Mouse (Mus musculus) CH12.LX (cell line): ENCODE measurements at regions not wholly inside any gene's neighbourhood (a gene's known extent, or its start where the extent isn't known, plus 50 kb on each side); places are given as distances from the start of the nearest gene placed in this dataset.

Experiments used
- DNase-seq: peaks from one replicate; pipeline ENCODE4 v3.0.0-alpha.2; 2013; ENCODE audit errors: extremely low read depth
- H3K27ac ChIP-seq: 2 replicates; pipeline ENCODE4 v1.5.1; 2012; ENCODE audit warnings: low read depth, mild to moderate bottlenecking, control low read depth, moderate library complexity; ENCODE audit not compliant: insufficient read depth
- H3K27me3 ChIP-seq: replicated peaks from 2 replicates; pipeline ENCODE3; 2012; ENCODE audit warnings: inconsistent platforms
- H3K36me3 ChIP-seq, 2 experiments: replicated peaks in 1 of 2; 2 replicates each; pipeline versions ENCODE3 to v1.6.1; 2012; ENCODE audit warnings: inconsistent platforms in 1 of 2, low read length in 1 of 2, mild to moderate bottlenecking in 1 of 2, mixed read lengths in 1 of 2, moderate library complexity in 1 of 2; ENCODE audit not compliant: control insufficient read depth in 1 of 2, insufficient read depth in 1 of 2
- H3K4me1 ChIP-seq, 2 experiments: 2 replicates each; pipeline ENCODE4 v1.6.1; 2012; ENCODE audit warnings: inconsistent platforms in 1 of 2, moderate library complexity in 1 of 2; ENCODE audit not compliant: insufficient read depth in 2 of 2, control insufficient read depth in 1 of 2
- H3K4me2 ChIP-seq: 2 replicates; pipeline ENCODE4 v1.6.1; 2012; ENCODE audit warnings: low read depth, mild to moderate bottlenecking, control low read depth; ENCODE audit not compliant: poor library complexity, insufficient read depth, severe bottlenecking
- H3K4me3 ChIP-seq, 3 experiments: fragments of 150-350 bp in 1 of 3; sonication (generic) in 1 of 3; replicated peaks in 1 of 3; 2 replicates each; pipeline versions ENCODE3 to v1.5.1; 2011 to 2012; ENCODE audit warnings: low read depth in 2 of 3, low read length in 2 of 3, mild to moderate bottlenecking in 2 of 3, moderate library complexity in 2 of 3, control low read depth in 1 of 3, improper control_type of control experiment in 1 of 3, inconsistent platforms in 1 of 3, mixed read lengths in 1 of 3; ENCODE audit not compliant: poor library complexity in 1 of 3
- H3K79me2 ChIP-seq: replicated peaks from 2 replicates; pipeline ENCODE4 v1.6.1; 2012; ENCODE audit warnings: mild to moderate bottlenecking, moderate library complexity; ENCODE audit not compliant: control insufficient read depth, poor library complexity, insufficient read depth, severe bottlenecking; ENCODE audit errors: extremely low read depth
- H3K9ac ChIP-seq: 2 replicates; pipeline ENCODE4 v1.6.1; 2012; ENCODE audit warnings: low read depth, mild to moderate bottlenecking, control low read depth, moderate library complexity; ENCODE audit not compliant: insufficient read depth
- H3K9me3 ChIP-seq: replicated peaks from 2 replicates; pipeline ENCODE3; 2012; ENCODE audit warnings: low read length, inconsistent platforms, mixed read lengths
- BHLHE40 ChIP-seq: IDR thresholded peaks from 2 replicates; pipeline ENCODE4 v1.6.1; 2011; ENCODE audit warnings: mild to moderate bottlenecking, low read depth, low read length, improper control_type of control experiment
- CHD1 ChIP-seq: IDR thresholded peaks from 2 replicates; pipeline ENCODE4 v1.6.1; 2012; ENCODE audit warnings: low read depth, low read length, improper control_type of control experiment, inconsistent platforms
- CTCF ChIP-seq, 2 experiments: IDR thresholded peaks in 1 of 2; conservative IDR thresholded peaks in 1 of 2; 2 replicates each; pipeline ENCODE4 v1.5.1; 2011 to 2012; ENCODE audit warnings: low read depth in 2 of 2, low read length in 2 of 2, improper control_type of control experiment in 1 of 2, inconsistent platforms in 1 of 2, mild to moderate bottlenecking in 1 of 2, moderate library complexity in 1 of 2
- EP300 ChIP-seq: IDR thresholded peaks from 2 replicates; pipeline ENCODE4 v1.6.1; 2011; ENCODE audit warnings: low read length, improper control_type of control experiment
- ETS1 ChIP-seq: conservative IDR thresholded peaks from 2 replicates; pipeline ENCODE4 v1.6.1; 2012; ENCODE audit warnings: low read depth, mild to moderate bottlenecking, inconsistent platforms, low read length, improper control_type of control experiment, moderate library complexity
- GABPA ChIP-seq: IDR thresholded peaks from 2 replicates; pipeline ENCODE4 v1.6.1; 2012; ENCODE audit warnings: low read depth, low read length, improper control_type of control experiment, inconsistent platforms; ENCODE audit not compliant: insufficient replicate concordance
- HCFC1 ChIP-seq: IDR thresholded peaks from 2 replicates; pipeline ENCODE4 v1.6.1; 2012; ENCODE audit warnings: low read depth, mild to moderate bottlenecking, inconsistent platforms, low read length, improper control_type of control experiment
- IRF4 ChIP-seq: IDR thresholded peaks from 2 replicates; pipeline ENCODE4 v1.6.1; 2014; ENCODE audit warnings: low read depth, mild to moderate bottlenecking, inconsistent platforms, low read length, improper control_type of control experiment
- JUND ChIP-seq: conservative IDR thresholded peaks from 2 replicates; pipeline ENCODE4 v1.6.1; 2011; ENCODE audit warnings: low read depth, low read length, improper control_type of control experiment
- KAT2A ChIP-seq: IDR thresholded peaks from 2 replicates; pipeline ENCODE4 v1.6.1; 2012; ENCODE audit warnings: low read length, improper control_type of control experiment, inconsistent platforms; ENCODE audit not compliant: insufficient replicate concordance
- MAZ ChIP-seq: IDR thresholded peaks from 2 replicates; pipeline ENCODE4 v1.6.1; 2012; ENCODE audit warnings: low read depth, mild to moderate bottlenecking, inconsistent platforms, low read length, improper control_type of control experiment, moderate library complexity
- MEF2A ChIP-seq: IDR thresholded peaks from 2 replicates; pipeline ENCODE4 v1.6.1; 2014; ENCODE audit warnings: low read depth, mild to moderate bottlenecking, inconsistent platforms, low read length, improper control_type of control experiment, borderline replicate concordance
- MXI1 ChIP-seq: IDR thresholded peaks from 2 replicates; pipeline ENCODE4 v1.6.1; 2011; ENCODE audit warnings: mild to moderate bottlenecking, low read depth, low read length, improper control_type of control experiment
- NELFE ChIP-seq: IDR thresholded peaks from 2 replicates; pipeline ENCODE4 v1.6.1; 2011; ENCODE audit warnings: low read depth, low read length, improper control_type of control experiment
- PAX5 ChIP-seq: IDR thresholded peaks from 2 replicates; pipeline ENCODE4 v1.6.1; 2012; ENCODE audit warnings: low read length, inconsistent platforms, mixed read lengths
- POLR2A ChIP-seq: IDR thresholded peaks from 2 replicates; pipeline ENCODE4 v1.6.1; 2011; ENCODE audit warnings: low read depth, mild to moderate bottlenecking, improper control_type of control experiment, low read length
- POLR2AphosphoS2 ChIP-seq: IDR thresholded peaks from 2 replicates; pipeline ENCODE4 v1.6.1; 2011; ENCODE audit warnings: low read depth, low read length, improper control_type of control experiment
- RAD21 ChIP-seq: IDR thresholded peaks from 2 replicates; pipeline ENCODE4 v1.6.1; 2011; ENCODE audit warnings: low read depth, mild to moderate bottlenecking, low read length, improper control_type of control experiment, moderate library complexity
- TBP ChIP-seq: conservative IDR thresholded peaks from 2 replicates; pipeline ENCODE4 v1.6.1; 2011; ENCODE audit warnings: low read depth, low read length, improper control_type of control experiment
- USF1 ChIP-seq: IDR thresholded peaks from 2 replicates; pipeline ENCODE4 v1.6.1; 2014; ENCODE audit warnings: low read depth, mild to moderate bottlenecking, inconsistent platforms, low read length, improper control_type of control experiment
- ZC3H11A ChIP-seq: IDR thresholded peaks from 2 replicates; pipeline ENCODE4 v1.6.1; 2012; ENCODE audit warnings: low read depth, mild to moderate bottlenecking, inconsistent platforms, low read length, improper control_type of control experiment
- ZNF384 ChIP-seq: IDR thresholded peaks from 2 replicates; pipeline ENCODE4 v1.6.1; 2012; ENCODE audit warnings: low read depth, low read length, improper control_type of control experiment, inconsistent platforms
- dilution Hi-C: fragments of 300-500 bp; cut with MboI; formaldehyde crosslinking; loops from 2 replicates; pipeline ENCODE4 v1.14.3; 2020; ENCODE audit warnings: low sequenced_read_pairs; ENCODE audit not compliant: extremely low pct_unique_long_range_greater_than_20kb, extremely low pct_ligation_motif_present
- in situ Hi-C: fragments of 300-500 bp; cut with MboI; formaldehyde crosslinking; loops from 3 replicates; pipeline ENCODE4 v1.14.3; 2019; ENCODE audit warnings: low sequenced_read_pairs, low pct_ligation_motif_present, low pct_unique_long_range_greater_than_20kb, mixed read lengths

DNA sequence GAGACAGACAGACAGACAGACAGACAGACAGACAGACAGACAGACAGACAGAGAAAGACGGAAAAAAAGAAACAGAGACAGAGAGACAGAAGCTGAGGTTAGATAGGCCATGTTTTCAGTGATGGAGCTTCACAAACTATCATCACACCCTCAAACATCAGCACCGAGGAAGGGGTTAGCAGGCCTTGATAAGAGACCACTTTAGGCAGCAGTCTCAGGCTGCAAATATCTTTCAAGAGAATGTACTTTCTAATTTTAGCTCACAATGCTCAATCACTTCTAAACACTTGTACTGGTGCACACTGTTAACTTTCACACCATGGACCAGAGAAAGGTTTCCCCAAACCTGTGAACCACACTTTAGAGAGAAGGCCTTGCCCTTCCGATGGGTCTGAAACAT lies 908.1 kb upstream of the Tenm4 start:
- dilution Hi-C loops, result no loop called here
- Histone ChIP-seq H3K27ac (no peak overlapping the region), H3K79me2 (no peaks in the 10 kb centered on the region), H3K4me1 (no peaks in the 10 kb centered on the region), H3K9ac (no peak overlapping the region), H3K36me3 (no peaks in the 10 kb centered on the region), H3K9me3 (peaks cover 30% of the 10 kb centered on the region), H3K27me3 (no peaks in the 10 kb centered on the region), H3K4me3 (no peak overlapping the region), H3K4me2 (no peak overlapping the region)
- no peak for DNase-seq
- no peak for TF ChIP-seq JUND
- no peak for TF ChIP-seq TBP
- TF ChIP-seq EP300, result no peak
- TF ChIP-seq ETS1, result no peak
- TF ChIP-seq MAZ, result no peak
- no peak for TF ChIP-seq HCFC1
- no peak for TF ChIP-seq MEF2A
- TF ChIP-seq RAD21, result no peak
- TF ChIP-seq, all 38 proteins: peak for 0
- in situ Hi-C loops, result no loop called here

DNA sequence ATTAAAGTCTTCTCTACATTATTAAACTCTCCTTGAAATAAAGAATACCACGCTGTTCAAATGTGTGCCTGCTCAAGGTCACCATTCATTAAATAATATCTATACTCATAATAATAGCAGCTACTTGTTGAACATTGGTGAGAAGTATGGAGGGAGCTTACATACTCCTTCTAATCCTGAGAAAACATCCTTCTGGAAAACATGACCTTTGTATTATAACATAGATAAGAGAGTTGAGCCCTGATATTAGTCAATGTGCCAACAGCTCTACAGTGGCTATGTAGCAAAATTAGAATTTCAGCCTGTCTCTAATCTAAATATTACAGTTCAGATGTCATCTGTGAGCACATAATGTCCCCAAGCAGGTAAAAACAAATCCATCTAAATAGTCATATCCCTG lies 893.8 kb upstream of the Tenm4 start:
- no peak for DNase-seq
- Histone ChIP-seq H3K9me3 (peaks cover 34% of the 10 kb centered on the region), H3K27me3 (no peaks in the 10 kb centered on the region), H3K27ac (no peak overlapping the region), H3K4me1 (no peaks in the 10 kb centered on the region), H3K9ac (no peak overlapping the region), H3K79me2 (no peaks in the 10 kb centered on the region), H3K4me3 (no peak overlapping the region), H3K4me2 (no peak overlapping the region), H3K36me3 (no peaks in the 10 kb centered on the region)
- TF ChIP-seq ZNF384, result no peak
- TF ChIP-seq POLR2A, result no peak
- no peak for TF ChIP-seq TBP
- TF ChIP-seq POLR2AphosphoS2, result no peak
- no peak for TF ChIP-seq GABPA
- no peak for TF ChIP-seq KAT2A
- TF ChIP-seq MXI1, result no peak
- no peak for TF ChIP-seq PAX5
- TF ChIP-seq IRF4, result no peak
- TF ChIP-seq ZC3H11A, result no peak
- no peak for TF ChIP-seq MEF2A
- dilution Hi-C loops, result no loop called here
- in situ Hi-C loops, result no loop called here

DNA sequence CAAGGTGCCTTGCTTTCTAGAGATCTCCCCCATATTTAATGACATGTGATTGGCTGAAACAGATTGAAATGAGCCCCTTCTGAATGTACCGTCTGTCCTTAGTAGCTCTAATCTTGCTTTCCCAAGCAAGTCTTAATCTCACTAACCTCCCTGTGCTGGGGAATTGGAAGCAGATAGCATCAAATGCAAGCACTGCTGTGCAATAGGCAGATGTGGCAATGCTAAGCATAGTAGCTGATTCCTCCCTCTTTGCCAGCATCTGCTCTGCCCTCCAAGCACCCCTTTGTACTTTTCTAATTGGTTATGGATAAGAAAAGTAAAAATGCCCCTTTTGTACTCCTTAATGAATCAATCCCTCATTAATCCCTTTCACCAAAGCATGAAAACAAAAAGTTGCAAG lies 857.4 kb upstream of the Tenm4 start:
- no peak overlapping the region for H3K4me2 ChIP-seq
- in situ Hi-C loops (no loop called here), dilution Hi-C loops (no loop called here)
- H3K27me3 ChIP-seq, result no peaks in the 10 kb centered on the region
- H3K9me3 ChIP-seq, result peaks cover 21% of the 10 kb centered on the region
- DNase-seq, result no peak
- no peak overlapping the region for H3K4me3 ChIP-seq
- H3K79me2 ChIP-seq, result no peaks in the 10 kb centered on the region
- TF ChIP-seq POLR2AphosphoS2 (no peak), PAX5 (no peak), CTCF (conservative IDR thresholded peaks at IDR 0.05 in 1 of 2, IDR thresholded peaks at IDR 0.05 in 1 of 2; ENCODE audit: low read depth in 2 of 2, low read length in 2 of 2) (no peak), BHLHE40 (no peak), MAZ (no peak), USF1 (no peak), NELFE (no peak), KAT2A (no peak), CHD1 (no peak), EP300 (no peak), IRF4 (no peak), MEF2A (no peak), HCFC1 (no peak)
- no peaks in the 10 kb centered on the region for H3K36me3 ChIP-seq
- H3K9ac ChIP-seq, result no peak overlapping the region
- no peak overlapping the region for H3K27ac ChIP-seq
- H3K4me1 ChIP-seq, result no peaks in the 10 kb centered on the region
